Mouse (Mus musculus) monocyte, adult 5-6 weeks (primary cell): ENCODE data around the gene Vmn1r26. TPM values are rescaled to one million over a fixed set of nuclear protein-coding genes. Genes with fewer than 3 reads are reported as not detected.
"Not testable (repeated sequence)": the region's sequence is repeated elsewhere in the genome, so short reads cannot be mapped to it uniquely, and the experiment has no call there.

ENCODE experiments used
- ATAC-seq: fragments of 153-309, 156-312 bp; replicated peaks from 2 replicates; pipeline ENCODE4 v1.8.0; 2017; ENCODE audit warnings: mild to moderate bottlenecking; ENCODE audit not compliant: low TSS enrichment, insufficient number of reproducible peaks, severe bottlenecking, poor library complexity, low FRiP score
- total RNA-seq: library from RNA; stranded (forward); fragments of 200-1000, 200-491, 200-594 nt; gene quantifications from 3 replicates; pipeline ENCODE4 v1.2.3, GENCODE M21; 2017

The Vmn1r26 gene
- not detected in 3 replicates for total RNA-seq

GRCm38 (mm10) chr6:58015059-58015458 lies at the start of gene Vmn1r26:
Vmn1r26 (minus strand) TSS chr6:58015159.
- ATAC-seq: no peak

- no peak for ATAC-seq
Observed at GRCm38 (mm10) chr6:58044025-58044424, 29.1 kb upstream of the Vmn1r26 start.

- ATAC-seq: not testable (repeated sequence)
Observed at GRCm38 (mm10) chr6:58017478-58017877, 2.5 kb upstream of the Vmn1r26 start.

- no peak for ATAC-seq
Observed at GRCm38 (mm10) chr6:57980710-57981109, 34.2 kb downstream of the Vmn1r26 start, which contains the start of gene Vmn1r25. Vmn1r25 (minus strand) TSS chr6:57980810.

- not testable (repeated sequence) for ATAC-seq
Observed at GRCm38 (mm10) chr6:57961403-57961802, 53.6 kb downstream of the Vmn1r26 start, which contains the start of gene Vmn1r24. Vmn1r24 (minus strand) TSS chr6:57961503.

Other genes with a start within 250 kb of the Vmn1r26 start
- gene Vopp1, start 190.0 kb downstream of the Vmn1r26 start, total RNA-seq: 79.4 to 117 TPM (median 88.8 TPM) in 3 replicates
- gene Vmn1r21, start 164.8 kb downstream of the Vmn1r26 start, total RNA-seq: not detected in 3 replicates
- not detected in 3 replicates for gene Vmn1r22, start 107.1 kb downstream of the Vmn1r26 start, total RNA-seq
- not detected in 3 replicates for gene Vmn1r23, start 88.3 kb downstream of the Vmn1r26 start, total RNA-seq
- not detected in 3 replicates for gene Vmn1r24, start 53.7 kb downstream of the Vmn1r26 start, total RNA-seq
- gene Vmn1r25, start 34.3 kb downstream of the Vmn1r26 start, total RNA-seq: not detected in 3 replicates
- not detected in 3 replicates for gene Vmn1r27, start 203.7 kb upstream of the Vmn1r26 start, total RNA-seq
- gene Vmn1r28, start 246.9 kb upstream of the Vmn1r26 start, total RNA-seq: not detected in 3 replicates